Mouse (Mus musculus) megakaryocyte, embryonic 14.5 days (primary cell): ENCODE data around the gene Camk2g.

Source experiments
- FLI1 ChIP-seq: IDR thresholded peaks from 2 replicates; pipeline ENCODE4 v1.6.1; 2012; ENCODE audit warnings: low read length, inconsistent platforms, mixed read lengths
- GATA1 ChIP-seq: IDR thresholded peaks from 3 replicates; pipeline ENCODE4 v1.6.1; 2012; ENCODE audit warnings: mixed read lengths, low read length, inconsistent platforms, borderline replicate concordance

- TF ChIP-seq GATA1 (no peak), FLI1 (no peak)
These were observed 74.1 kb downstream of the Camk2g start for GRCm38 (mm10) chr14:20719767-20720166.
